Mouse (Mus musculus): ENCODE data around the gene Top2a. TPM values are rescaled to one million over a fixed set of nuclear protein-coding genes. Genes with fewer than 3 reads are reported as not detected.

Gene Top2a
- polyA plus RNA-seq, 1 experiment from 2014 or later: 217 TPM

Other genes with a start within 250 kb of the Top2a start
- 2.4 and 2.5 TPM in 2 replicates for gene Nr1d1, start 248.9 kb downstream of the Top2a start, polyA plus RNA-seq (2015; fragmentation: Nextera tagmentation; extraction: Ambion mirVana)
- gene Msl1, start 228.7 kb downstream of the Top2a start, polyA plus RNA-seq (2015; fragmentation: Nextera tagmentation; extraction: Ambion mirVana): 23.0 and 23.6 TPM in 2 replicates
- gene Casc3, start 219.3 kb downstream of the Top2a start, polyA plus RNA-seq (2015; fragmentation: Nextera tagmentation; extraction: Ambion mirVana): 31.7 and 35.3 TPM in 2 replicates
- 3.8 and 4.1 TPM in 2 replicates for gene Rapgefl1, start 187.4 kb downstream of the Top2a start, polyA plus RNA-seq (2015; fragmentation: Nextera tagmentation; extraction: Ambion mirVana)
- gene Wipf2, start 160.6 kb downstream of the Top2a start, polyA plus RNA-seq (2015; fragmentation: Nextera tagmentation; extraction: Ambion mirVana): 4.5 and 5.0 TPM in 2 replicates
- gene Cdc6, start 116.4 kb downstream of the Top2a start, polyA plus RNA-seq (2015; fragmentation: Nextera tagmentation; extraction: Ambion mirVana): 28.8 and 30.3 TPM in 2 replicates
- 34.0 and 41.0 TPM in 2 replicates for gene Rara, start 96.4 kb downstream of the Top2a start, polyA plus RNA-seq (2015; fragmentation: Nextera tagmentation; extraction: Ambion mirVana)
- gene Gjd3, start 41.2 kb downstream of the Top2a start, polyA plus RNA-seq (2015; fragmentation: Nextera tagmentation; extraction: Ambion mirVana): 0.42 and 0.43 TPM in 2 replicates
- gene Igfbp4, start 17.1 kb upstream of the Top2a start, polyA plus RNA-seq (2015; fragmentation: Nextera tagmentation; extraction: Ambion mirVana): 513 and 558 TPM in 2 replicates
- 1.4 and 1.5 TPM in 2 replicates for gene Tns4, start 65.1 kb upstream of the Top2a start, polyA plus RNA-seq (2015; fragmentation: Nextera tagmentation; extraction: Ambion mirVana)
- 0.21 and 0.27 TPM in 2 replicates for gene Ccr7, start 130.9 kb upstream of the Top2a start, polyA plus RNA-seq (2015; fragmentation: Nextera tagmentation; extraction: Ambion mirVana)
- 202 and 210 TPM in 2 replicates for gene Smarce1, start 206.8 kb upstream of the Top2a start, polyA plus RNA-seq (2015; fragmentation: Nextera tagmentation; extraction: Ambion mirVana)
- 0.17 and 0.31 TPM in 2 replicates for gene Krt222, start 219.9 kb upstream of the Top2a start, polyA plus RNA-seq (2015; fragmentation: Nextera tagmentation; extraction: Ambion mirVana)